Mouse (Mus musculus): ENCODE results near the gene Adgrf5. TPM values are rescaled to one million over a fixed set of nuclear protein-coding genes. Genes with fewer than 3 reads are reported as not detected.

Adgrf5 gene
- polyA plus RNA-seq, 1 experiment from 2014 or later: 16.3 TPM

GRCm38 (mm10) chr17:43413182-43413581 is 52.9 kb downstream of the Adgrf5 start:
- Histone ChIP-seq H3K9ac (ENCODE audit: low read length) (no peak overlapping the region), H3K4me1 (ENCODE audit: control insufficient read depth, insufficient read depth, low read length) (no peaks in the 10 kb centered on the region), H3K4me2 (ENCODE audit: low read depth, low read length) (no peak overlapping the region), H3K4me3 (replicated peaks; ENCODE audit: low read length) (no peak overlapping the region), H3K27ac (ENCODE audit: low read length) (no peak overlapping the region), H3K27me3 (ENCODE audit: control insufficient read depth, insufficient read depth, low read length) (no peaks in the 10 kb centered on the region), H3K36me3 (ENCODE audit: control insufficient read depth, insufficient read depth, low read length) (no peaks in the 10 kb centered on the region), H3K9me3 (replicated peaks; ENCODE audit: control insufficient read depth, low read length) (no peaks in the 10 kb centered on the region)
- 60% methylated on average over 7 of the region's 7 CpGs for WGBS
- no peak for ATAC-seq (ENCODE audit: insufficient read depth, low FRiP score)

DNA sequence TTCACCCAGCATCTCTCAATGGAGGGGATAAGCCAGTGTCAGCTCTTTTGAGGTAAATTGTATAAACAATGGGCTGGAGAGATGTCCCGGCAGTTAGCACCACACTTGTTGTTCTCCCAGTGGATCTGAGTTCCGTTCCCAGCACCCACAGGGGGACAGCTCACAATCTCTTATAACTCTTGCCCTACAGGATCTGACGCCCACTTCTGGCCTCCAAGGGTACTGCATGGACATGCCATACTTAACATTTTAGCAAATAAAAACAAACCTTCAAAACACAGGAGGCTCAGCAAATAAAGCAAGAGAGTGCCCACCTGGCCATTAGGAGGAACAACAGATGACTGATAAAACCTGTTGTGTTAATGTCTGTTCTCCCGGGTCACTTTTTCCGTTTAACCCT is 59.0 kb downstream of the Adgrf5 start:
- Histone ChIP-seq H3K27ac (ENCODE audit: low read length) (no peak overlapping the region), H3K27me3 (ENCODE audit: control insufficient read depth, insufficient read depth, low read length) (no peaks in the 10 kb centered on the region), H3K4me1 (ENCODE audit: control insufficient read depth, insufficient read depth, low read length) (no peaks in the 10 kb centered on the region), H3K4me2 (ENCODE audit: low read depth, low read length) (no peak overlapping the region), H3K9me3 (replicated peaks; ENCODE audit: control insufficient read depth, low read length) (no peaks in the 10 kb centered on the region), H3K4me3 (replicated peaks; ENCODE audit: low read length) (no peak overlapping the region), H3K36me3 (ENCODE audit: control insufficient read depth, insufficient read depth, low read length) (no peaks in the 10 kb centered on the region), H3K9ac (ENCODE audit: low read length) (no peak overlapping the region)
- ATAC-seq (ENCODE audit: insufficient read depth, low FRiP score): no peak
- 71% methylated on average over 5 of the region's 5 CpGs for WGBS

GRCm38 (mm10) chr17:43420381-43420780 is 60.1 kb downstream of the Adgrf5 start:
- H3K9ac ChIP-seq (ENCODE audit: low read length): no peak overlapping the region
- ATAC-seq (ENCODE audit: insufficient read depth, low FRiP score): no peak
- H3K9me3 ChIP-seq (replicated peaks; ENCODE audit: control insufficient read depth, low read length): no peaks in the 10 kb centered on the region
- H3K4me3 ChIP-seq (replicated peaks; ENCODE audit: low read length): no peak overlapping the region
- no peak overlapping the region for H3K4me2 ChIP-seq (ENCODE audit: low read depth, low read length)
- no peak overlapping the region for H3K27ac ChIP-seq (ENCODE audit: low read length)
- no peaks in the 10 kb centered on the region for H3K27me3 ChIP-seq (ENCODE audit: control insufficient read depth, insufficient read depth, low read length)
- H3K4me1 ChIP-seq (ENCODE audit: control insufficient read depth, insufficient read depth, low read length): no peaks in the 10 kb centered on the region
- 67% methylated on average over 3 of the region's 3 CpGs for WGBS
- H3K36me3 ChIP-seq (ENCODE audit: control insufficient read depth, insufficient read depth, low read length): no peaks in the 10 kb centered on the region

GRCm38 (mm10) chr17:43423953-43424352 is 63.7 kb downstream of the Adgrf5 start:
- H3K4me2 ChIP-seq (ENCODE audit: low read depth, low read length): no peak overlapping the region
- H3K27me3 ChIP-seq (ENCODE audit: control insufficient read depth, insufficient read depth, low read length): no peaks in the 10 kb centered on the region
- no peaks in the 10 kb centered on the region for H3K36me3 ChIP-seq (ENCODE audit: control insufficient read depth, insufficient read depth, low read length)
- H3K4me1 ChIP-seq (ENCODE audit: control insufficient read depth, insufficient read depth, low read length): no peaks in the 10 kb centered on the region
- WGBS: 65% methylated on average over 5 of the region's 5 CpGs
- H3K27ac ChIP-seq (ENCODE audit: low read length): no peak overlapping the region
- no peaks in the 10 kb centered on the region for H3K9me3 ChIP-seq (replicated peaks; ENCODE audit: control insufficient read depth, low read length)
- ATAC-seq (ENCODE audit: insufficient read depth, low FRiP score): no peak
- no peak overlapping the region for H3K9ac ChIP-seq (ENCODE audit: low read length)
- H3K4me3 ChIP-seq (replicated peaks; ENCODE audit: low read length): no peak overlapping the region

DNA sequence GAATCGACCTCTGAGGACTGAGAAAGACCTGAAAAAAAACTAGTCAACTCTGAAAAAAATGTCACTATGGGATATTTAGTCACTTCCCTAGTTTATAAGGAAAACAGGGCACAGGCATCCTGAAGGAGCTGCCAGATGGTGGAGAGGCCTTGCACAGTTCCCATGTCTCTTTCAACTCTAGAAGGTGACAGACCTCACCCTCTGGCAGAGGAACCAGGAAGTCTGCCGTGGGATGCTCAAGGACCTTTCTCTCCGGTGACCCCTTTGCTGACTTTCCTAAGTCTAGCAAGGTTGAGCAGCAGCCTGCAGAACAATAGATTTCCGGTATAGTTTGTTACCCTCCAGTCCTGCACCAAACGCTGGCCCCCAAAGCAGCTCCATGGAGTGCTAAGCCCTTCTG is 71.4 kb downstream of the Adgrf5 start:
- no peaks in the 10 kb centered on the region for H3K9me3 ChIP-seq (replicated peaks; ENCODE audit: control insufficient read depth, low read length)
- H3K36me3 ChIP-seq (ENCODE audit: control insufficient read depth, insufficient read depth, low read length): no peaks in the 10 kb centered on the region
- H3K4me2 ChIP-seq (ENCODE audit: low read depth, low read length): no peak overlapping the region
- no peak overlapping the region for H3K27ac ChIP-seq (ENCODE audit: low read length)
- H3K4me3 ChIP-seq (replicated peaks; ENCODE audit: low read length): no peak overlapping the region
- no peaks in the 10 kb centered on the region for H3K4me1 ChIP-seq (ENCODE audit: control insufficient read depth, insufficient read depth, low read length)
- no peak overlapping the region for H3K9ac ChIP-seq (ENCODE audit: low read length)
- H3K27me3 ChIP-seq (ENCODE audit: control insufficient read depth, insufficient read depth, low read length): no peaks in the 10 kb centered on the region
- 41% methylated on average over 5 of the region's 5 CpGs for WGBS
- 0 out of 2 replicates have a peak, but pooled peaks have one; percentile 21 for ATAC-seq (ENCODE audit: insufficient read depth, low FRiP score)

DNA sequence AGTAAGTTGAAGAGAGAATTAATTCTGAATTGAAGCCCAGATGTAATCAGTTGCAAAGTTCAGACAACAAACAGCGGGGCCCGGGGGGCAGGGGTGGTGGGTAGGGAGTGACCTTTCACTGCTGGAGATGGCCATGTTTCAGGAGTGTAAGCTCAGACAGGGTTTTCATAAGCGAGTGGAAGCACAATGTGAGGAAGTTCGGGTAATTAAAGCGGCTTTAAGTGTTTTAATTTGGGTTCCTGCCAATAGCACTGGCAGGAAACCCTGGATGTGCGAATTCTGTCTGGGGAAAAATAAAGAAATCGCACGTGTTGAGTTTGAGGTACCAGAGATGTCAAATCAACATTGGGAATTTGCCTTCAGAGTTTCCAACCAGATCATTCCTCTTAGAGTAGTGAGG is 74.2 kb downstream of the Adgrf5 start:
- WGBS: 76% methylated on average over 8 of the region's 8 CpGs
- Histone ChIP-seq H3K9ac (ENCODE audit: low read length) (no peak overlapping the region), H3K36me3 (ENCODE audit: control insufficient read depth, insufficient read depth, low read length) (no peaks in the 10 kb centered on the region), H3K27ac (ENCODE audit: low read length) (no peak overlapping the region), H3K27me3 (ENCODE audit: control insufficient read depth, insufficient read depth, low read length) (no peaks in the 10 kb centered on the region), H3K4me1 (ENCODE audit: control insufficient read depth, insufficient read depth, low read length) (no peaks in the 10 kb centered on the region), H3K4me2 (ENCODE audit: low read depth, low read length) (no peak overlapping the region), H3K4me3 (replicated peaks; ENCODE audit: low read length) (no peak overlapping the region), H3K9me3 (replicated peaks; ENCODE audit: control insufficient read depth, low read length) (no peaks in the 10 kb centered on the region)
- no peak for ATAC-seq (ENCODE audit: insufficient read depth, low FRiP score)

DNA sequence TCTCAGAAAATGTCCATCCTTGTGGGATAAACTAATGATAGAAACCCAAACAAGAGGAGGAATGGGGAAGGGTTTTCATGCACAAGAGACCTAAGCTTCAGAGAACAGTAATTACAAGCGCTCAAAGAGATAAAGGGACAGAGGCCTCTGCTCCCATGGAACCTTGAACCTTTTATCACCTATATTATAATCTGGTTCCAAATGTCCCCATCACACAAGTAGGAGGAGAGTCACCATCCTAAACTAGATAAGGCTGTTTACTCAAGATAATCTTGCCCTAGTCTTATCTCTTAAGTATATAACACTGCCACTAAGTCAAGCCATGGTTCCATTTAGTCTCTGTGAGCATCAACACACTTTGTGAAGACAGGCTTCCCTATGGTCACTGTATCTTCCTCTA is 91.0 kb downstream of the Adgrf5 start:
- no peaks in the 10 kb centered on the region for H3K27me3 ChIP-seq (ENCODE audit: control insufficient read depth, insufficient read depth, low read length)
- H3K9ac ChIP-seq (ENCODE audit: low read length): no peak overlapping the region
- no peaks in the 10 kb centered on the region for H3K4me1 ChIP-seq (ENCODE audit: control insufficient read depth, insufficient read depth, low read length)
- no peaks in the 10 kb centered on the region for H3K36me3 ChIP-seq (ENCODE audit: control insufficient read depth, insufficient read depth, low read length)
- ATAC-seq (ENCODE audit: insufficient read depth, low FRiP score): no peak
- H3K4me2 ChIP-seq (ENCODE audit: low read depth, low read length): no peak overlapping the region
- H3K9me3 ChIP-seq (replicated peaks; ENCODE audit: control insufficient read depth, low read length): no peaks in the 10 kb centered on the region
- H3K27ac ChIP-seq (ENCODE audit: low read length): no peak overlapping the region
- H3K4me3 ChIP-seq (replicated peaks; ENCODE audit: low read length): no peak overlapping the region
- WGBS: 65% methylated on average over 1 of the region's 1 CpGs

- H3K9me3 ChIP-seq (replicated peaks; ENCODE audit: control insufficient read depth, low read length): no peaks in the 10 kb centered on the region
- H3K27ac ChIP-seq (ENCODE audit: low read length): no peak overlapping the region
- H3K9ac ChIP-seq (ENCODE audit: low read length): no peak overlapping the region
- WGBS: 12% methylated on average over 9 of the region's 9 CpGs
- no peaks in the 10 kb centered on the region for H3K36me3 ChIP-seq (ENCODE audit: control insufficient read depth, insufficient read depth, low read length)
- peak; percentile 42; the same call in 1 of the 2 replicates for ATAC-seq (ENCODE audit: insufficient read depth, low FRiP score)
- no peaks in the 10 kb centered on the region for H3K4me1 ChIP-seq (ENCODE audit: control insufficient read depth, insufficient read depth, low read length)
- H3K4me2 ChIP-seq (ENCODE audit: low read depth, low read length): no peak overlapping the region
- no peaks in the 10 kb centered on the region for H3K27me3 ChIP-seq (ENCODE audit: control insufficient read depth, insufficient read depth, low read length)
- H3K4me3 ChIP-seq (replicated peaks; ENCODE audit: low read length): no peak overlapping the region
These were observed 98.3 kb downstream of the Adgrf5 start for GRCm38 (mm10) chr17:43458598-43458997.

DNA sequence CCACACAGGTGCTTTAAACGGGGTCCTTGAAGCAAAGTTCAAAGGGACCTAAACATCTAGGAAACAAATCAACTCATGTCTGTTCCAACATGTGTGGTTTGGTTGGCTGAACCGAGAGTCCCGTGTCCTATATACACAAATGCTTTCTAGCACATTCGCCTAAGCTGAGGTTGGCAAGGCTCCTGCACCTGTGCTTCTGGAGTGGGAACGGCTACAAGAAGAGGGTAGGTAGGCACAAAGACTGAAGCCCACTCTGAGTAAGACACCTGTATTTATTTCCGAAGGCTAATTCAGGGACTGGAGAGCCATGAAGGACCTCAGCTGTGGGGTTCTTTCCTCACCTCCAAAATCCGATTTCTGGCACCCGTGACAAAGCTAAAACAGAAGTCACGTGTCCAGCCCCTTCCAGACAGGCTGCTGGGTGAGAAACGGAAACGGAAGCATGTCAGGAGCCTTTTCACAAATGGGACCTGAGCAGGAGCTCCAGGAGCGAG is 99.5 kb downstream of the Adgrf5 start:
- Histone ChIP-seq H3K36me3 (ENCODE audit: control insufficient read depth, insufficient read depth, low read length) (no peaks in the 10 kb centered on the region), H3K4me3 (replicated peaks; ENCODE audit: low read length) (no peak overlapping the region), H3K9me3 (replicated peaks; ENCODE audit: control insufficient read depth, low read length) (no peaks in the 10 kb centered on the region), H3K9ac (ENCODE audit: low read length) (no peak overlapping the region), H3K27ac (ENCODE audit: low read length) (no peak overlapping the region), H3K4me2 (ENCODE audit: low read depth, low read length) (no peak overlapping the region), H3K27me3 (ENCODE audit: control insufficient read depth, insufficient read depth, low read length) (no peaks in the 10 kb centered on the region), H3K4me1 (ENCODE audit: control insufficient read depth, insufficient read depth, low read length) (no peaks in the 10 kb centered on the region)
- 65% methylated on average over 12 of the region's 12 CpGs for WGBS
- no peak for ATAC-seq (ENCODE audit: insufficient read depth, low FRiP score)
